Mouse (Mus musculus) lung, adult 2 months (tissue): ENCODE measurements around the gene Traf4.

Experiments
- CTCF ChIP-seq: fragments of 200-500 bp; IDR thresholded peaks from 2 replicates; pipeline ENCODE4 v1.5.1; 2011; ENCODE audit warnings: mild to moderate bottlenecking, low read length, control low read depth; ENCODE audit not compliant: insufficient read depth
- POLR2A ChIP-seq: fragments of 200-500 bp; IDR thresholded peaks from 2 replicates; pipeline ENCODE4 v1.6.1; 2011; ENCODE audit warnings: low read depth, mild to moderate bottlenecking, control low read depth, low read length, borderline replicate concordance; ENCODE audit errors: extremely low read depth

GRCm38 (mm10) chr11:78116146-78116410, 49.3 kb downstream of the Traf4 start:
- no peak for TF ChIP-seq CTCF
- TF ChIP-seq POLR2A = no peak
